In the genomic region with DNA sequence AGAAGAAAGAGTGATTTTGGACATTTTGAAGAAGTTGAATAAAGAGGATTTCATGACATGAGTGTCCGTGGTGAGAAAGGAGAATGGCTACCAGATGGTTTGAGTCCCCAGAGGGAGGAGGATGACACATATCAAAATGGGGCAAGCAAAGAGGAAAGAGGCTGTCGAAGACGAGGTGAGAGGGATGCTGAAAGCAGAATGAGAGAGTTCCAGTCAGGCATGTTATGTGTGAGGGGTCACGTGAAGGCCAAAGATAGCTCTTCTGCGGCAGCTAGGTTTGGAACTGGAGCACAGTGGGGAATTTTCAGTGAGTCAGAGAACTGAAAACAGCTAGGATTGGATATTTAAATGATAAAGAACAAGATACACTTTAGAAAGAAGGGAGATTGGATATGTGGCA, we compare ENCODE assay signal across 26 mouse cellular contexts.
"Had no signal": no experiment of that assay in that cellular context is flagged by ENCODE, and none has a peak within 500 bp of the region (broad histone marks: within the 10 kb centered on the region; RNA-seq: fewer than 3 reads in every experiment).

No protein-coding gene starts in this region.

- H3K27me3 ChIP-seq: hindbrain, embryonic 12.5 days; intestine, embryonic 15.5 days; limb, embryonic 12.5 days; limb, embryonic 15.5 days; liver, embryonic 12.5 days had no signal

- ATAC-seq: hindbrain, embryonic 16.5 days; inflammation-experienced regulatory T-cells, adult 6 months; intestine, embryonic 15.5 days; intestine, postnatal 0 days; liver, embryonic 12.5 days had no signal

- H3K9me3 ChIP-seq: hindbrain, embryonic 10.5 days; hindbrain, embryonic 12.5 days; intestine, embryonic 15.5 days; limb, embryonic 12.5 days; limb, embryonic 15.5 days; liver, embryonic 12.5 days had no signal

- H3K9ac ChIP-seq: hindbrain, embryonic 12.5 days; hindbrain, embryonic 14.5 days; intestine, embryonic 15.5 days; limb, embryonic 12.5 days; limb, embryonic 15.5 days; liver, embryonic 12.5 days; liver, embryonic 14.5 days had no signal

- H3K4me3 ChIP-seq: gastrocnemius, adult 2 months; heart, adult 2 months; hindbrain, embryonic 10.5 days; hindbrain, embryonic 12.5 days; intestine, embryonic 15.5 days; layer of hippocampus, adult 2 months; left cerebral cortex, adult 2 months; limb, embryonic 12.5 days; limb, embryonic 15.5 days; liver, embryonic 12.5 days had no signal

- H3K27ac ChIP-seq: gastrocnemius, adult 2 months; heart, adult 2 months; hindbrain, embryonic 10.5 days; hindbrain, embryonic 12.5 days; hindbrain, embryonic 14.5 days; intestine, embryonic 15.5 days; layer of hippocampus, adult 2 months; left cerebral cortex, adult 2 months; limb, embryonic 15.5 days; liver, embryonic 12.5 days; liver, embryonic 14.5 days had no signal

- H3K4me2 ChIP-seq: heart, embryonic 11.5 days; hindbrain, embryonic 12.5 days; hindbrain, embryonic 14.5 days; intestine, embryonic 15.5 days; limb, embryonic 12.5 days; limb, embryonic 15.5 days; liver, embryonic 12.5 days had no signal

- H3K36me3 ChIP-seq: hindbrain, embryonic 10.5 days; hindbrain, embryonic 12.5 days; intestine, embryonic 15.5 days; limb, embryonic 12.5 days; limb, embryonic 15.5 days; liver, embryonic 12.5 days had no signal

- DNase-seq: gastrocnemius, adult 2 months; gastrocnemius, postnatal 10 days; gastrocnemius, postnatal 25 days; heart, adult 2 months; heart, postnatal 10 days; heart, postnatal 4 days; kidney, adult 18-20 months; kidney, adult 8-10 months; kidney, postnatal 10 days; kidney, postnatal 25 days; kidney, postnatal 4 days; left cerebral cortex, postnatal 4 days had no signal

- H3K4me1 ChIP-seq: hindbrain, embryonic 12.5 days; intestine, embryonic 15.5 days; limb, embryonic 12.5 days; liver, embryonic 12.5 days had no signal
